Mouse (Mus musculus) embryonic fibroblast, embryonic 13.5 days (primary cell): ENCODE measurements around the gene Gm5741. TPM values are rescaled to one million over a fixed set of nuclear protein-coding genes. Genes with fewer than 3 reads are reported as not detected.

Experiments
- H3K27ac ChIP-seq: 2 replicates; pipeline ENCODE4 v1.5.1; 2012; ENCODE audit warnings: low read length, control low read depth, inconsistent platforms; ENCODE audit not compliant: insufficient read depth
- H3K4me1 ChIP-seq: 2 replicates; pipeline ENCODE4 v1.6.1; 2011; ENCODE audit warnings: low read length; ENCODE audit not compliant: control insufficient read depth, insufficient read depth
- H3K4me3 ChIP-seq: 2 replicates; pipeline ENCODE4 v1.5.1; 2011; ENCODE audit warnings: mild to moderate bottlenecking, control low read depth, low read length; ENCODE audit not compliant: insufficient read depth
- CTCF ChIP-seq: IDR thresholded peaks from 2 replicates; pipeline ENCODE4 v1.5.1; 2011; ENCODE audit warnings: mild to moderate bottlenecking, control low read depth, low read length, moderate library complexity, borderline replicate concordance; ENCODE audit not compliant: insufficient read depth
- POLR2A ChIP-seq: IDR thresholded peaks from 2 replicates; pipeline ENCODE4 v1.6.1; 2011; ENCODE audit warnings: low read depth, mild to moderate bottlenecking, control low read depth, low read length, moderate library complexity
- polyA plus RNA-seq: library from polyadenylated mRNA; stranded (reverse); fragments of >200 nt; gene quantifications from 2 replicates; pipeline ENCODE4 v1.2.4, GENCODE M21; 2011; ENCODE audit warnings: low read depth; ENCODE audit not compliant: missing spikeins, insufficient read length

Gm5741 gene
- polyA plus RNA-seq, 1 experiment: not detected

DNA sequence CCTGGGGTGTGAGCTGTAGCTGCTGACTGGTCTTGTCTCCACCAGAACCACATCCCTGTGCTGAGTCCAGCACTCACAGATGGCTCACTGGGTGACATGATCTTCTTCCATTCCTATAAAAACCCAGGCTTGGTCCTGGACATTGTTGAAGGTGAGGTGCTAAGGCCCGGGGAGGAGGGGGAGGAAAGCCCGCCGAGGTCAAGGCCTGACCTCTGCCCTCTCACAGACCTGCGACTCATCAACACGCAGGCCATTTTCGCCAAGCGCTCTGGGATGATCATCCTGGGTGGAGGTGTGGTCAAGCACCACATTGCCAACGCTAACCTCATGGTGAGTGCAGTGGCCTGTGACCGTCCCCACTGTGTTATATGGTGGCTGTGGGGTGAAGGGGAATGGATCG lies 6.4 kb upstream of the Gm5741 start:
- peaks cover 5% of the 10 kb centered on the region; the same call in 1 of the 2 replicates for H3K4me1 ChIP-seq
- TF ChIP-seq CTCF: no peak
- no peak for TF ChIP-seq POLR2A
- H3K27ac ChIP-seq: no peak overlapping the region
- H3K4me3 ChIP-seq: no peak overlapping the region

GRCm38 (mm10) chr8:85073041-85073612 lies 5.3 kb upstream of the Gm5741 start:
- Histone ChIP-seq H3K4me3 (no peak overlapping the region), H3K4me1 (peaks cover 5% of the 10 kb centered on the region; the same call in 1 of the 2 replicates), H3K27ac (0 out of 2 replicates have a peak overlapping the region, but pooled peaks have one; percentile 14)
- TF ChIP-seq POLR2A (no peak), CTCF (no peak)

- H3K4me1 ChIP-seq: peaks cover 5% of the 10 kb centered on the region; the same call in 1 of the 2 replicates
- peak overlapping the region; percentile 85 for H3K4me3 ChIP-seq
Measured at GRCm38 (mm10) chr8:85072364-85072929, 4.7 kb upstream of the Gm5741 start.

GRCm38 (mm10) chr8:85071514-85072281 lies 3.9 kb upstream of the Gm5741 start, which contains the start of gene Dhps:
Gene Dhps (plus strand): TSS chr8:85071757.
- TF ChIP-seq CTCF: no peak
- peak; percentile 67 for TF ChIP-seq POLR2A
- peaks cover 5% of the 10 kb centered on the region; the same call in 1 of the 2 replicates for H3K4me1 ChIP-seq
- H3K4me3 ChIP-seq: peak within 1 kb of the TSS; percentile 85
- H3K27ac ChIP-seq: peak within 1 kb of the TSS; percentile 96

More at GRCm38 (mm10) chr8:85072364-85072929, 4.7 kb upstream of the Gm5741 start:
- TF ChIP-seq POLR2A (no peak), CTCF (no peak)
- peak overlapping the region; percentile 82 for H3K27ac ChIP-seq

DNA sequence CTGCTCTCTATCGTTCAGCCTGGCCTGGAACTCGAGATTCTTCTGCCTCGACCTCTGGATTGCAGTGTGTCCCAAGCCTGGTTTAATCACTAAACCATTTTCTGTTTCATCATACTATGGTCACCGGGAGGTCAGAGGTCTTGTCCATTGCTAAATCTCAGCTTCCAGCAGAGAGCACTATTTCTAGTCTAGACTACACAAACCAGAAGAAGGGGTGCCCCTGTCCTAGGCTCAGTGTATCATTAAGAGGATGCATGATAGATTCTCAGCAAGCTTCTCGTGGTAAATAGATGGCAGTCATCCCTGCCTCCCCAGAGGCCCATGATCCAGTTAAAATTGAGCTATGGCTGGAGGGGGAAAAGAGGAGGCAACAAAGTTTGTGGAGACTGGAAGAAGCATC lies 3.3 kb upstream of the Gm5741 start:
- Histone ChIP-seq H3K27ac (peak overlapping the region; percentile 96), H3K4me1 (peaks cover 5% of the 10 kb centered on the region; the same call in 1 of the 2 replicates), H3K4me3 (peak overlapping the region; percentile 85)
- TF ChIP-seq POLR2A (no peak), CTCF (no peak)

DNA sequence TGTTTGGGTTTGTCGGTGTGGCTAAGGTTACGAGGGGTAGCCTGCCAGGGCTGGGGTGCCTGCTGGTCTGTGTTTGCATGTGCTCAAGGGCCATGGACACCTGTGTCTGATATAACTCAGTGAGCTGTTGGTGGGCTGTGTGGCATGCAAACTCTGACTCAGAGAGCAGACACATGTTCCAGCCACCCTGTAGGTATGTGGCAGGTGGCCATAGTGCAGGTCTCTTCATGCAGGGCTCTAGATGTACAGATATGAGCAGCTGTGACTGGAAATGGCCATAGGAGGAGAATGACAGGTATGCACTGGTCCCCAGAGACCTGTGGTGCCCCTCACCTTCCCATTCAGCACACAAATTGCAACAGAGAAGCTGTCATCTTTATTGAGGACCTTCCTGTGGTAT lies 627 bp downstream of the Gm5741 start:
- peaks cover 5% of the 10 kb centered on the region; the same call in 1 of the 2 replicates for H3K4me1 ChIP-seq
- H3K4me3 ChIP-seq: no peak overlapping the region
- H3K27ac ChIP-seq: no peak overlapping the region
- no peak for TF ChIP-seq POLR2A

GRCm38 (mm10) chr8:85065213-85065612 lies 2.6 kb downstream of the Gm5741 start:
- no peak for TF ChIP-seq CTCF
- no peak for TF ChIP-seq POLR2A

DNA sequence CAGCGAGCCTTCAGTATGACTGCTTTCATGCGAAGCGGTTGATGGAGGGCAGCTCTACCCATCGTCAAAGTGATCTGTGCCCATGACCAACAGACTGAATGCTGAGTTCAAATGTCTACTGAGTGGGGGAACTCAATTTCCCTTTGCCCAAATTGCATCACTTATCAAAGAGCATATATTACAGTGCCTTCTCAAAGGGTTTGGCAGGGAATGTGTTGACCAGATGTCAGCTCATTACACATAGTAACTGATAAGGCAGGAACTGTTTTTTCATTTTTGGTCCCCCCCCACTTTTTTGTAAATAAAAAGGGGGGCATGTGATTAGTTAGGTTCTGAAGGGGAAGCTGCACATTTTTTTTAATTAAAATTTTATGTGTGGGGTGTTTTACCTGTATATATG lies 5.2 kb downstream of the Gm5741 start:
- no peak for TF ChIP-seq CTCF
- H3K4me1 ChIP-seq: no peaks in the 10 kb centered on the region; the same call in 1 of the 2 replicates
- no peak overlapping the region for H3K4me3 ChIP-seq
- no peak overlapping the region for H3K27ac ChIP-seq

More at GRCm38 (mm10) chr8:85065213-85065612, 2.6 kb downstream of the Gm5741 start:
- H3K4me3 ChIP-seq: no peak overlapping the region
- no peak overlapping the region for H3K27ac ChIP-seq
- H3K4me1 ChIP-seq: no peaks in the 10 kb centered on the region; the same call in 1 of the 2 replicates

DNA sequence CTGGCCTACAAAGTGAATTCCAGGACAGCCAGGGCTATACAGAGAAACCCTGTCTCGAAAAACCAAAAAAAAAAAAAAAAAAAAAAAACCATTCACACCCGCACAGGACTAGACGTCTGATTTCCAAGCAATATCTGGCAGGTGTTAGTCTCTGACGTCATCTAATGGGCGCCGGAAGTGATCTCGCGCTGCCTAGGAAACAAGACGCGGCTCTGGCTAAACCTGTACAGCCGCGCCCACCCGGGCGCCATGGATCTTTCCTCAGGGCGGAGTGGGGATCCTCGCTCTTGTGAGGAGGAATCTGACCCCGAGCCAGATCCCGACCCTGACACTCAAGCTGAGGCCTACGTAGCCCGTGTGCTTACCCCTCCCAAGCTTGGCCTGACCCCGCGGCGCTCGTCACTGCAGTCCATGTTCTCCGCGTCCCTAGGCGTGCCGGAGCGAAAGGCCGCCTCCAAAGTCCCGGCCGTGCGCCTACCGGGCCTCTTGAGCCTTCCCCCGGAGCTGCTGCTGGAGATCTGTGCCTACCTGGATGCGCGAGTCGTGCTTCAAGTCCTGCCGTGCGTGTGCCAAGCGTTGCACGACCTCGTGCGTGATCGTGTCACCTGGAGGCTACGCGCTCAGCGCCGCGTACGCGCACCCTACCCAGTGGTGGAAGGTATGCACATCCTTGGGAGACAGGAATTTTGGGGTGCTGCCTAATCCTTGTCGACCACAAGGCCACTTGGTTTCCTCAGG lies 7.7 kb downstream of the Gm5741 start, which contains the start of gene Fbxw9:
Gene Fbxw9 (plus strand): TSS at position 177 of the 738 bp plus-strand sequence.
- TF ChIP-seq POLR2A (peak; percentile 43), CTCF (no peak)
- Histone ChIP-seq H3K4me3 (peak within 1 kb of the TSS; percentile 73), H3K4me1 (no peaks in the 10 kb centered on the region; the same call in 1 of the 2 replicates), H3K27ac (peak within 1 kb of the TSS; percentile 55; the same call in 1 of the 2 replicates)
